Mouse (Mus musculus) frontal cortex, adult 2 months (tissue): Measurements from ENCODE around the gene Ethe1. TPM values are rescaled to one million over a fixed set of nuclear protein-coding genes. Genes with fewer than 3 reads are reported as not detected.

ENCODE experiments used
- DNase-seq, 2 experiments: peaks; one replicate each; pipeline ENCODE4 v3.0.0; 2022; ENCODE audit warnings: low spot score in 1 of 2; ENCODE audit errors: extremely low spot score in 1 of 2
- polyA plus RNA-seq: library from polyadenylated mRNA; depleted of rRNA; stranded (reverse); fragments of >200 nt; gene quantifications from 2 replicates; pipeline ENCODE4 v1.2.3, GENCODE M21; 2012; rRNA removed

Gene Ethe1
- polyA plus RNA-seq, 1 experiment: 14.9 TPM

GRCm38 (mm10) chr7:24646486-24646885 lies 59.1 kb downstream of the Ethe1 start:
- no peak for DNase-seq

- DNase-seq: peak in 1 of 2 experiments; percentile 49
Measured at GRCm38 (mm10) chr7:24653681-24654080, 66.3 kb downstream of the Ethe1 start.

Other genes with a start within 250 kb of the Ethe1 start
- gene Lypd5, start 238.3 kb upstream of the Ethe1 start, polyA plus RNA-seq: 0.04 TPM in 1 of 2 replicates, not detected in the other
- 2.4 and 3.0 TPM in 2 replicates for gene Kcnn4, start 217.3 kb upstream of the Ethe1 start, polyA plus RNA-seq
- 78.1 and 90.1 TPM in 2 replicates for gene Smg9, start 187.9 kb upstream of the Ethe1 start, polyA plus RNA-seq
- gene Irgc1, start 135.2 kb upstream of the Ethe1 start, polyA plus RNA-seq: 0.68 and 0.76 TPM in 2 replicates
- gene Plaur, start 125.1 kb upstream of the Ethe1 start, polyA plus RNA-seq: 1.1 and 1.8 TPM in 2 replicates
- 225 and 258 TPM in 2 replicates for gene Cadm4, start 105.5 kb upstream of the Ethe1 start, polyA plus RNA-seq
- 82.8 and 84.1 TPM in 2 replicates for gene Zfp428, start 80.5 kb upstream of the Ethe1 start, polyA plus RNA-seq
- not detected in 2 replicates for gene AC161166.1, start 75.1 kb upstream of the Ethe1 start, polyA plus RNA-seq
- 46.3 and 46.7 TPM in 2 replicates for gene Irgq, start 56.9 kb upstream of the Ethe1 start, polyA plus RNA-seq
- gene Pinlyp, start 41.4 kb upstream of the Ethe1 start, polyA plus RNA-seq: not detected in 2 replicates
- 48.8 and 49.0 TPM in 2 replicates for gene Xrcc1, start 41.3 kb upstream of the Ethe1 start, polyA plus RNA-seq
- gene Zfp575, start 98 bp downstream of the Ethe1 start, polyA plus RNA-seq: 6.7 and 7.7 TPM in 2 replicates
- 0.08 and 0.12 TPM in 2 replicates for gene Phldb3, start 23.2 kb downstream of the Ethe1 start, polyA plus RNA-seq
- not detected in 2 replicates for gene Lypd3, start 49.0 kb downstream of the Ethe1 start, polyA plus RNA-seq
- gene Tex101, start 89.1 kb downstream of the Ethe1 start, polyA plus RNA-seq: not detected in 2 replicates
- gene BC049730, start 121.7 kb downstream of the Ethe1 start, polyA plus RNA-seq: not detected in 2 replicates
- not detected in 2 replicates for gene Gm4763, start 139.4 kb downstream of the Ethe1 start, polyA plus RNA-seq
- gene Cd177, start 172.8 kb downstream of the Ethe1 start, polyA plus RNA-seq: 0.04 TPM in 2 replicates
- not detected in 2 replicates for gene Ceacam10, start 189.7 kb downstream of the Ethe1 start, polyA plus RNA-seq